Mouse (Mus musculus) small intestine, adult 2 months (tissue): Measurements from ENCODE around the gene Pappa. TPM values are rescaled to one million over a fixed set of nuclear protein-coding genes. Genes with fewer than 3 reads are reported as not detected.

Experiments
- H3K27ac ChIP-seq: fragments of 200-500 bp; 2 replicates; pipeline ENCODE4 v1.5.1; 2012; ENCODE audit warnings: low read depth, low read length, control low read depth, inconsistent platforms; ENCODE audit not compliant: insufficient read depth
- H3K27me3 ChIP-seq: fragments of 200-500 bp; 2 replicates; pipeline ENCODE4 v1.6.1; 2012; ENCODE audit warnings: mild to moderate bottlenecking, moderate library complexity, low read length, inconsistent platforms; ENCODE audit not compliant: control insufficient read depth, insufficient read depth
- H3K36me3 ChIP-seq: fragments of 200-500 bp; 2 replicates; pipeline ENCODE4 v1.6.1; 2012; ENCODE audit warnings: mild to moderate bottlenecking, low read length, control low read depth, inconsistent platforms; ENCODE audit not compliant: control insufficient read depth, insufficient read depth
- H3K4me1 ChIP-seq: fragments of 200-500 bp; 2 replicates; pipeline ENCODE4 v1.6.1; 2012; ENCODE audit warnings: low read length, inconsistent platforms, mixed read lengths; ENCODE audit not compliant: control insufficient read depth, insufficient read depth, insufficient read length
- H3K4me3 ChIP-seq: fragments of 200-500 bp; 2 replicates; pipeline ENCODE4 v1.5.1; 2012; ENCODE audit warnings: low read depth, mild to moderate bottlenecking, control low read depth, inconsistent platforms, low read length, moderate library complexity
- CTCF ChIP-seq: fragments of 200-500 bp; IDR thresholded peaks from 2 replicates; pipeline ENCODE4 v1.5.1; 2012; ENCODE audit warnings: low read depth, mild to moderate bottlenecking, control low read depth, inconsistent platforms, low read length, moderate library complexity, mixed read lengths; ENCODE audit not compliant: insufficient replicate concordance, insufficient read length; ENCODE audit errors: extremely low read depth
- POLR2A ChIP-seq: fragments of 200-500 bp; IDR thresholded peaks from 2 replicates; pipeline ENCODE4 v1.6.1; 2012; ENCODE audit warnings: low read depth, mild to moderate bottlenecking, control low read depth, inconsistent platforms, low read length, moderate library complexity
- WGBS: fragments of 180-500 bp; shearing (Covaris S2); methylation state at CpG from one replicate; pipeline ENCODE4 v1.1.7; 2018; 5-methylcytosine and 5-hydroxymethylcytosine counted together
- polyA plus RNA-seq: library from polyadenylated mRNA; depleted of rRNA; stranded (reverse); fragments of >200 nt; gene quantifications from 2 replicates; pipeline ENCODE4 v1.2.3, GENCODE M21; 2012

The Pappa gene
- polyA plus RNA-seq, 1 experiment, result 0.53 TPM

DNA sequence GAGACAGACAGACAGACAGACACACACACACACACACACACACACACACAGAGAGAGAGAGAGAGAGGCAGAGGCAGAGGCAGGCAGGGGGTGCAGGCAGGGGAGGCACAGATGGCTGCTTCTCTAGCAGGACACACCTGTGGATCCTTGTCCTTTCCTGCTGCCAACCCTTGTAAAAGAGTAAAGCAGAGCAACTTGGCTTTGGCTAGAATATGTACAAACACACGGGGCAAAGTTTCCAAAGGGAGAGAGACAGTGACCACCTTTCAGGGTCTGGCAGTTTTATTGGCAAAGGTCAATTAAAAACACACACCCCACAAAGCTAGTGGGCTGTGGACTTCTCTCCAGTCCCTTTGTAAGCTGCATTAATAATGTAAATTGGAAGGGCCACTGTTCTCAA, 249.9 kb downstream of the Pappa start:
- Histone ChIP-seq H3K27ac (no peak overlapping the region), H3K4me3 (no peak overlapping the region), H3K4me1 (no peaks in the 10 kb centered on the region), H3K36me3 (no peaks in the 10 kb centered on the region), H3K27me3 (no peaks in the 10 kb centered on the region)
- no peak for TF ChIP-seq CTCF
- no peak for TF ChIP-seq POLR2A
- WGBS, result 42% methylated on average over 1 of the region's 1 CpGs

DNA sequence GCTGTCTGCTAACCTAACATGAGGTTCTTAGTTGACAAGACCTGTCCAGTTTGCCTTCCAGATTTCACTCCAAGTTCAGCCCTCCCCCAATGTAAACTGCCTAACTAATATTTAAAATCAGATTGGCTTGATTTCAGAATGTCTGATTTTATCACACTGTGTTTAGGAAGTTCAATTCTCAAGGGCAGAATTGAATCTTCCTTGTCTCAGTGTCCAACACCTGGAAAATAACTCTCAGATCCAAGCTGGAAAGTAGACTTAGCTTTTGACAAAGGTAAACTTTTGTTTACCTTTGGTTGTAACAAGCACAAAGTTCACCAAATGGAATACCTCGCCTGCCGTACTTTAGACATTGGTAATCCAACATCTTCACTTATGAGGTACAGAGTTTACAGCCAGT, 252.6 kb downstream of the Pappa start:
- no peaks in the 10 kb centered on the region for H3K4me1 ChIP-seq
- no peak overlapping the region for H3K4me3 ChIP-seq
- no peak for TF ChIP-seq CTCF
- no peak for TF ChIP-seq POLR2A
- WGBS, result 68% methylated on average over 2 of the region's 2 CpGs
- no peak overlapping the region for H3K27ac ChIP-seq
- H3K27me3 ChIP-seq, result no peaks in the 10 kb centered on the region
- no peaks in the 10 kb centered on the region for H3K36me3 ChIP-seq

DNA sequence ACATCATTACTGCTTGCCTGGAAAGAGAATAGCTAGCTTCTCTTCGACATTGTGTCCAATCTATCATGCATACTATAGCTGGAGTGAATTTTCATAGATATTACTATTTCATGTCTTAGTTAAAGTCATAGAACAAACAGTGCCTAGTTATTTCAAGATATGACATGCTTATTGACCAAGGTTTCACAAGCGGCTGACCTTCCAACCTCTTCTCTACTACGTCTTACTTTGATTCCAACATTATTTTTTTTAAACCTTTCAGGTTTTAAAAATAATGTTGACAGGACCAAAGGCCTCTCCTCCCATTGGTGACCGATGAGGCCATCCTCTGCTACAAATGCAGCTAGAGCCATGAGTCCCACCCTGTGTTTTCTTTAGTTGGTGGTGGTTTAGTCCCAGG, 255.5 kb downstream of the Pappa start:
- Histone ChIP-seq H3K27me3 (no peaks in the 10 kb centered on the region), H3K4me3 (no peak overlapping the region), H3K36me3 (no peaks in the 10 kb centered on the region), H3K27ac (no peak overlapping the region), H3K4me1 (no peaks in the 10 kb centered on the region)
- TF ChIP-seq CTCF (no peak), POLR2A (no peak)
- whole genome bisulfite sequencing, result 80% methylated on average over 4 of the region's 4 CpGs

DNA sequence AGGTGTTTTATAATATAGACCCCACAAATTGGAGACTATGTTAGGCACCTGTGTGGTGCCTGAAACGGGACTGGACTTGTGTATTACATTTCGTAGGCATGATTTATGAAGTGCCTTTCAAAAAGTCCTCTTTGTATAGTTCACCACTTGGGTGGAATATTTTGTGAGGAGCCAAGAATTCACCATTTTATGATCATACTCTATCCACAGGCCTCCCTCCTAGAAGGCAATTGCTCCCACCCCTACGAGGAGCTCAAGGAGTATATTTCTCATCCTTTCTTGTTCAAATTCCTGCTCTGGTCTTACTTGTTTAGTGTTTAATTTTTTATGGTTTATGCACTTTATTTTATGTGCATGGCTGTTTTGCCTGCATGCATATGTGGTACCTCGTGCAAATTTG, 259.1 kb downstream of the Pappa start:
- Histone ChIP-seq H3K27ac (no peak overlapping the region), H3K36me3 (no peaks in the 10 kb centered on the region), H3K27me3 (no peaks in the 10 kb centered on the region), H3K4me3 (no peak overlapping the region), H3K4me1 (no peaks in the 10 kb centered on the region)
- 88% methylated on average over 4 of the region's 4 CpGs for WGBS
- TF ChIP-seq POLR2A (no peak), CTCF (no peak)

DNA sequence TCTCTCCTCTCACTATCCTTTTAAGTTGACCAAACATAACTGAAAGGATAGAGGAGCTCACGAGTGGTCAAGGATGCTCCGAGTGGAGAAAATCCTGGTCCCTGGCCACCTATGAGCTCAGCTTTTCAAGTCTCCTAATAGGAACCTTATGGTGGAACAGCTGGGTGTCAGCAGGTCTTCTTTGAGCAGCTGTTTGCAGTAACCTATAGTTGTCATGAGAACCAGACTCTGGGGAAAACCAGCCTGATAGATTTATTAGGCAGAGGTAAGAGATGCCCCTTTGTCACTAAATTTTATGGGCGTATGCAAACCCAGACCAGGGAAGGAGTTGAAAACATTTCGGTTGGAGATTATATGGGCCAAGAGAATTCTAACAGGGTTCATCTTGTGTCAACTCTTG, 267.0 kb downstream of the Pappa start:
- Histone ChIP-seq H3K4me1 (no peaks in the 10 kb centered on the region), H3K27ac (no peak overlapping the region), H3K27me3 (no peaks in the 10 kb centered on the region), H3K36me3 (no peaks in the 10 kb centered on the region), H3K4me3 (no peak overlapping the region)
- TF ChIP-seq POLR2A (no peak), CTCF (no peak)
- WGBS, result 78% methylated on average over 4 of the region's 4 CpGs

DNA sequence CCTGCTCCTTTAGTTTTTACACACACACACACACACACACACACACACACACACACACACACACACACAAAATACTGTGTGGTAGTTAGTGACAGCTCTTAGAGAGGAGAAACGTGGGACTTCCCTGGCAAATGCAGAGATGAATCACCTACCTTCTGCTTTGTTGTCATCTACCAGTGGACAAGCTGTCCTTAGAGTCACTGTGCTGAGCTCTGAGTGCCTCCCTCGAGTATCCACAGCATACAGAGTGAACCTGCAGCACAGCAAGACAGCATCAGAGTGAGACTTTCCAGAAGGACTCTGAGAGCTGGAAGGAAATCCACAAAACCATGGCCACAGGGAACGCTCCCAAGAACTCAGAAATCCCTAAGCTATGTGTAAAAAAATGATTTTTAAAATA, 272.8 kb downstream of the Pappa start:
- H3K4me1 ChIP-seq, result no peaks in the 10 kb centered on the region

DNA sequence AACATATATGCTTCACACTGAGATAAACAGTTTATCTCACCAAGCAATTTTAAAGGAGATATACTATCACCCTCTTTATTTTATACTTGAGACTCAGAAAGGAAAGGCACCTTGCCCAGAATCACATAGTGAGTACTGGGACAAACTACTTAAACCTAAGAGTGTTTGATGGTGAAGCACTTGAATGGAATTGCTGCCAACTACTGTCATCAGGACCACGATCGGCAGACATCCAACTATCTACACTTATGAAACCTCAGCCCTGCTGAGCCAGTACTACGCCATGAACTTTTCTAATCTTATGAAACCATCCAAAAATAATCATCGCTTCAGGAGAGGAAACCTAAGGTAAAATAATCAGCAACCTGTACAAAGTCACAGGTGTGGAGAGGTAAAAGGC, 275.5 kb downstream of the Pappa start:
- H3K4me3 ChIP-seq, result no peak overlapping the region
- TF ChIP-seq POLR2A, result no peak
- no peak for TF ChIP-seq CTCF
- no peak overlapping the region for H3K27ac ChIP-seq
- no peaks in the 10 kb centered on the region for H3K4me1 ChIP-seq
- H3K36me3 ChIP-seq, result no peaks in the 10 kb centered on the region
- H3K27me3 ChIP-seq, result no peaks in the 10 kb centered on the region; the same call in 1 of the 2 replicates
- WGBS, result 89% methylated on average over 4 of the region's 4 CpGs

More for the DNA sequence above, 272.8 kb downstream of the Pappa start:
- 52% methylated on average over 3 of the region's 3 CpGs for WGBS
- no peak overlapping the region for H3K4me3 ChIP-seq
- no peak for TF ChIP-seq POLR2A
- no peak for TF ChIP-seq CTCF
- H3K27ac ChIP-seq, result no peak overlapping the region
- H3K27me3 ChIP-seq, result no peaks in the 10 kb centered on the region; the same call in 1 of the 2 replicates
- no peaks in the 10 kb centered on the region for H3K36me3 ChIP-seq

DNA sequence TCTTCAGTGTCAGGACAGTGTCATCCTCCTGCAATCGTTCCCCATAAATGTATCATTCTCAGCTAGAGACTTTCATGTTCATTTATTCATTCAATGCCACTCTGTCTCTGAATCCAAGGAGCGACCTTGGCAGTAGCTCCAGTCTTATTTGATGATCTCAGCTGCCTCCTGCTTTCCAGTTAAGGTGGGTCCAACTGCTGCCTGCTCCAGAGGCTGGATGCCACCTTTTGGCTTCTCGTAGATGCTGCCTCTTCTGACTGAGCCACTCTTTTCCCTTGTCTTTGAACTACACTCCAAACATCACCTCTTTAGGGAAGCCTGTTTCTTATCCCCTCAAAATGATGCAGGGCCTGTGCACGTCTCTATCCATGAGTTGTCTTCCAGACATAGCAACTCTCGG, 278.3 kb downstream of the Pappa start:
- Histone ChIP-seq H3K27ac (no peak overlapping the region), H3K36me3 (no peaks in the 10 kb centered on the region), H3K27me3 (no peaks in the 10 kb centered on the region; the same call in 1 of the 2 replicates), H3K4me1 (no peaks in the 10 kb centered on the region), H3K4me3 (no peak overlapping the region)
- TF ChIP-seq CTCF (no peak), POLR2A (no peak)
- WGBS, result 72% methylated on average over 5 of the region's 5 CpGs
